ENCODE assay signal across 17 mouse cellular contexts in the genomic region with DNA sequence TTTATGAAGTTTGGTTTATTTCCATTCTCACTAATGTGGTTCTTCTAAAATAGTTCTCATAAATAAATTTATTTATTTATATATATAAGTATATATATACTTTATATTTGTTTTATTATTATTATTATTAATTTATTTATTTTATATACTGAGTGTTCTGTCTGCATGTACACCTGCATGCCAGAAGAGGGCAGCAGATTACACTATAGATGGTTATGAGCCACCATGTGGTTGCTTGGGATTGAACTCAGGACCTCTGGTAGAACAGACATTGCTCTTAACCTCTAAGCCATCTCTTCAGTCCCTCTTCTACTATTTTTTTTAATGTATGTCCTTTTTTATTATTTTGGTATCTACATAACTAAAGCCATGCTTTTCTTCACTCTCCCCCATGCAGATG.
DNase-seq lines count a peak whose midpoint lies in the region; ATAC-seq and TF ChIP-seq lines count a peak whose summit lies in the region.
"Had no signal": no experiment of that assay in that cellular context is flagged by ENCODE, and none has a peak within 500 bp of the region (broad histone marks: within the 10 kb centered on the region; RNA-seq: fewer than 3 reads in every experiment).

No protein-coding gene starts in this region.

- DNase-seq in heart, adult 11 months: peak; percentile 41
- DNase-seq in layer of hippocampus, adult 2 months (ENCODE audit: low spot score in 2 of 2): no peak
- no peak for DNase-seq in layer of hippocampus, adult 9-11 months
- DNase-seq in 416B (ENCODE audit: low read depth) (peak; percentile 36), Patski (ENCODE audit: low read depth, low spot score) (no peak)
- DNase-seq: adrenal gland, adult 2 months; gastrocnemius, postnatal 25 days; kidney, adult 11 months; kidney, postnatal 36 days; lung, postnatal 10 days; right cerebral cortex, postnatal 25 days had no signal

- CTCF ChIA-PET in Patski (lab: Charles Lee): no interaction called here

- POLR2A ChIA-PET in Patski (lab: Charles Lee): no interaction called here

- no peaks in the 10 kb centered on the region for H3K9me3 ChIP-seq in heart, embryonic 12.5 days (replicated peaks)
- H3K9me3 ChIP-seq: embryonic facial prominence, embryonic 13.5 days; neural tube, embryonic 13.5 days had no signal

- H3K27ac ChIP-seq in heart, embryonic 12.5 days (ENCODE audit: poor library complexity, severe bottlenecking): no peak overlapping the region
- H3K27ac ChIP-seq in layer of hippocampus, adult 2 months: no peak overlapping the region
- H3K27ac ChIP-seq: embryonic facial prominence, embryonic 13.5 days; neural tube, embryonic 13.5 days had no signal

- no peak overlapping the region for H3K4me2 ChIP-seq in heart, embryonic 12.5 days
- H3K4me2 ChIP-seq: embryonic facial prominence, embryonic 13.5 days; liver, embryonic 11.5 days; neural tube, embryonic 13.5 days had no signal

- H3K4me3 ChIP-seq in heart, embryonic 12.5 days: no peak overlapping the region
- no peak overlapping the region for H3K4me3 ChIP-seq in layer of hippocampus, adult 2 months
- H3K4me3 ChIP-seq: embryonic facial prominence, embryonic 13.5 days; megakaryocyte, embryonic 14.5 days; neural tube, embryonic 13.5 days had no signal

- H3K9ac ChIP-seq in heart, embryonic 12.5 days: no peak overlapping the region
- H3K9ac ChIP-seq: embryonic facial prominence, embryonic 13.5 days; neural tube, embryonic 13.5 days had no signal

- TF ChIP-seq CTCF in layer of hippocampus, adult 2 months (conservative IDR thresholded peaks at IDR 0.05): peak; percentile 63
- peak; percentile 41 for TF ChIP-seq CTCF in Patski (IDR thresholded peaks at IDR 0.05)

- in situ Hi-C loops in Patski (cut with MboI; ENCODE audit: low pct_unique_long_range_greater_than_20kb): loop anchor here (10.0 kb wide), 1 partner anchor 80 kb away; no protein-coding TSS in a partner anchor

- no peaks in the 10 kb centered on the region for H3K36me3 ChIP-seq in heart, embryonic 12.5 days
- H3K36me3 ChIP-seq: embryonic facial prominence, embryonic 13.5 days; neural tube, embryonic 13.5 days had no signal

- no peaks in the 10 kb centered on the region for H3K4me1 ChIP-seq in heart, embryonic 12.5 days (replicated peaks)
- H3K4me1 ChIP-seq: embryonic facial prominence, embryonic 13.5 days; megakaryocyte, embryonic 14.5 days; neural tube, embryonic 13.5 days had no signal

- ATAC-seq in heart, embryonic 12.5 days (ENCODE audit: insufficient number of reproducible peaks, low FRiP score): no peak
- ATAC-seq in Patski: no peak
- ATAC-seq in inflammation-experienced regulatory T-cells, adult 6 months: no peak

- no peaks in the 10 kb centered on the region for H3K27me3 ChIP-seq in heart, embryonic 12.5 days (replicated peaks)
- no peaks in the 10 kb centered on the region for H3K27me3 ChIP-seq in Patski
- H3K27me3 ChIP-seq: embryonic facial prominence, embryonic 13.5 days; megakaryocyte, embryonic 14.5 days; neural tube, embryonic 13.5 days had no signal

Comparison
In these comparisons a context has a peak if more than half of its experiments do, and no peak if none do; other contexts are left out.
1. DNase-seq: peak in heart, adult 11 months (single experiment) and 416B (single experiment); none in layer of hippocampus, adult 2 months (0 of 2), layer of hippocampus, adult 9-11 months (single experiment) and Patski (single experiment).